ENCODE assay signal across 11 mouse cellular contexts in genomic region chr11:21326770-21327169, GRCm38 (mm10). TPM values are rescaled to one million over a fixed set of nuclear protein-coding genes. Genes with fewer than 3 reads are reported as not detected.
DNase-seq lines count a peak whose midpoint lies in the region; ATAC-seq and TF ChIP-seq lines count a peak whose summit lies in the region.
"Had no signal": no experiment of that assay in that cellular context is flagged by ENCODE, and none has a peak within 500 bp of the region (broad histone marks: within the 10 kb centered on the region; RNA-seq: fewer than 3 reads in every experiment).

No protein-coding gene starts in this region.

- TF ChIP-seq EP300 in heart, postnatal 0 days (IDR thresholded peaks at IDR 0.05; ENCODE audit: low read depth), result no peak

- H3K4me2 ChIP-seq in heart, postnatal 0 days (ENCODE audit: low read depth, low read length), result no peak overlapping the region
- H3K4me2 ChIP-seq: liver, embryonic 15.5 days had no signal

- TF ChIP-seq CTCF in heart, postnatal 0 days (IDR thresholded peaks at IDR 0.05; ENCODE audit: low read depth), result peak; percentile 25; the same call in 1 of the 2 replicates
- peak; percentile 32 for TF ChIP-seq CTCF in E14TG2a.4 (conservative IDR thresholded peaks at IDR 0.05; ENCODE audit: low read length)

- no peak overlapping the region for H3K4me3 ChIP-seq in heart, postnatal 0 days (ENCODE audit: low read depth, low read length)
- no peak overlapping the region for H3K4me3 ChIP-seq in E14TG2a.4 (replicated peaks; ENCODE audit: low read length)
- H3K4me3 ChIP-seq: liver, embryonic 15.5 days had no signal

- intact Hi-C loops in heart, postnatal 36 days (cut with DNase I), result no loop called here
- intact Hi-C loops in left cerebral cortex, postnatal 4 days (cut with DNase I), result no loop called here

- H3K4me1 ChIP-seq in heart, postnatal 0 days (ENCODE audit: control insufficient read depth, insufficient read depth), result no peaks in the 10 kb centered on the region
- no peaks in the 10 kb centered on the region for H3K4me1 ChIP-seq in E14TG2a.4 (replicated peaks; ENCODE audit: low read depth, low read length)

- H3K36me3 ChIP-seq in heart, postnatal 0 days (replicated peaks; ENCODE audit: control insufficient read depth, insufficient read depth, low read length), result peaks cover 73% of the 10 kb centered on the region
- H3K36me3 ChIP-seq in E14TG2a.4 (ENCODE audit: insufficient read depth, low read length), result peaks cover 42% of the 10 kb centered on the region

- no peak for DNase-seq in heart, postnatal 0 days (ENCODE audit: low spot score)
- no peak for DNase-seq in heart, postnatal 36 days
- peak; percentile 17 for DNase-seq in left cerebral cortex, postnatal 4 days
- no peak for DNase-seq in left cerebral cortex, adult 11 months (ENCODE audit: low spot score)
- DNase-seq in ZHBTc4 (ENCODE audit: low read depth, low spot score), result peak; percentile 48
- no peak for DNase-seq in ovary, postnatal 10 days (ENCODE audit: low spot score)
- no peak for DNase-seq in adrenal gland, postnatal 10 days
- DNase-seq: cerebellum, adult 9-11 months had no signal

- WGBS in heart, postnatal 0 days, result 60% methylated on average over 2 of the region's 2 CpGs

- no peak; the same call in 1 of the 2 replicates for ATAC-seq in heart, postnatal 0 days (ENCODE audit: insufficient read depth, low read depth)
- ATAC-seq: midbrain, embryonic 16.5 days had no signal

- no peak overlapping the region for H3K9ac ChIP-seq in heart, postnatal 0 days (replicated peaks; ENCODE audit: low read depth, low read length)
- H3K9ac ChIP-seq: liver, embryonic 15.5 days had no signal

- no peaks in the 10 kb centered on the region for H3K27me3 ChIP-seq in heart, postnatal 0 days (ENCODE audit: control insufficient read depth, insufficient read depth, low read length)
- no peaks in the 10 kb centered on the region for H3K27me3 ChIP-seq in E14TG2a.4 (ENCODE audit: insufficient read depth, low read length)
- H3K27me3 ChIP-seq: liver, embryonic 15.5 days had no signal

- no peak overlapping the region for H3K27ac ChIP-seq in heart, postnatal 0 days (ENCODE audit: low read depth)
- H3K27ac ChIP-seq: liver, embryonic 15.5 days had no signal

- H3K9me3 ChIP-seq in heart, postnatal 0 days (replicated peaks; ENCODE audit: control insufficient read depth, low read length), result no peaks in the 10 kb centered on the region
- no peaks in the 10 kb centered on the region for H3K9me3 ChIP-seq in E14TG2a.4 (ENCODE audit: low read length)
- H3K9me3 ChIP-seq: liver, embryonic 15.5 days had no signal

RNA-seq across cellular contexts. Expression of gene Ugp2, which starts 44.2 kb away (rescaled TPM):
- 121 and 126 TPM in 2 replicates for total RNA-seq in heart, postnatal 0 days (2014; rRNA removed; ENCODE audit: low replicate concordance)
- polyA plus RNA-seq in heart, postnatal 0 days (2015; fragmentation: Nextera tagmentation; extraction: Ambion mirVana), result 178 and 187 TPM in 2 replicates
- 100 to 1,000 TPM; 212 to 232 TPM for total RNA-seq in heart, postnatal 36 days (2021)
- 10 to 100 TPM; 77.8 to 88.7 TPM for total RNA-seq in left cerebral cortex, postnatal 4 days (2021)
- total RNA-seq in adrenal gland, postnatal 10 days (2021), result 100 to 1,000 TPM; 104 to 105 TPM

Comparison
In these comparisons a context has a peak if more than half of its experiments do, and no peak if none do; other contexts are left out.
1. DNase-seq: peak in left cerebral cortex, postnatal 4 days (single experiment) and ZHBTc4 (single experiment); none in heart, postnatal 0 days (single experiment), heart, postnatal 36 days (0 of 2), left cerebral cortex, adult 11 months (single experiment), ovary, postnatal 10 days (single experiment) and adrenal gland, postnatal 10 days (single experiment).